Mouse (Mus musculus) hindbrain, embryonic 12.5 days (tissue): ENCODE measurements around the gene Uba6. TPM values are rescaled to one million over a fixed set of nuclear protein-coding genes. Genes with fewer than 3 reads are reported as not detected.

Source experiments
- ATAC-seq: fragments of 200-750 bp; cut with Nextera tagmentation; 2 replicates; pipeline ENCODE4 v1.8.0; 2017; ENCODE audit warnings: moderate TSS enrichment; ENCODE audit not compliant: low FRiP score
- H3K27ac ChIP-seq: fragments of 300-500 bp; sonication (generic); 2 replicates; pipeline ENCODE4 v1.5.1; 2016; ENCODE audit warnings: mild to moderate bottlenecking
- H3K27me3 ChIP-seq: fragments of 300-500 bp; sonication (generic); 2 replicates; pipeline ENCODE4 v1.6.1; 2016; ENCODE audit warnings: mild to moderate bottlenecking
- H3K36me3 ChIP-seq: fragments of 300-500 bp; sonication (generic); 2 replicates; pipeline ENCODE4 v1.6.1; 2016; ENCODE audit warnings: mild to moderate bottlenecking
- H3K4me1 ChIP-seq: fragments of 300-500 bp; sonication (generic); 2 replicates; pipeline ENCODE4 v1.6.1; 2016
- H3K4me2 ChIP-seq: fragments of 300-500 bp; sonication (generic); replicated peaks from 2 replicates; pipeline ENCODE4 v1.6.1; 2016; ENCODE audit warnings: mild to moderate bottlenecking
- H3K4me3 ChIP-seq: fragments of 300-500 bp; sonication (generic); 2 replicates; pipeline ENCODE4 v1.5.1; 2016; ENCODE audit warnings: mild to moderate bottlenecking
- H3K9ac ChIP-seq: fragments of 300-500 bp; sonication (generic); 2 replicates; pipeline ENCODE4 v1.6.1; 2016; ENCODE audit warnings: mild to moderate bottlenecking, moderate library complexity
- H3K9me3 ChIP-seq: fragments of 300-500 bp; sonication (generic); replicated peaks from 2 replicates; pipeline ENCODE4 v1.6.1; 2016; ENCODE audit warnings: mild to moderate bottlenecking
- WGBS: fragments of 180-500 bp; shearing (Covaris S2); methylation state at CpG from one replicate; pipeline ENCODE4 v1.1.7; 2016; 5-methylcytosine and 5-hydroxymethylcytosine counted together
- polyA plus RNA-seq: library from polyadenylated mRNA; unstranded; fragments of >200 nt; fragmentation: Nextera tagmentation; extraction: Ambion mirVana; gene quantifications from 2 replicates; pipeline ENCODE4 v1.2.1, GENCODE M21; 2016

Uba6 gene
- polyA plus RNA-seq, 1 experiment from 2014 or later, result 21.3 TPM

DNA sequence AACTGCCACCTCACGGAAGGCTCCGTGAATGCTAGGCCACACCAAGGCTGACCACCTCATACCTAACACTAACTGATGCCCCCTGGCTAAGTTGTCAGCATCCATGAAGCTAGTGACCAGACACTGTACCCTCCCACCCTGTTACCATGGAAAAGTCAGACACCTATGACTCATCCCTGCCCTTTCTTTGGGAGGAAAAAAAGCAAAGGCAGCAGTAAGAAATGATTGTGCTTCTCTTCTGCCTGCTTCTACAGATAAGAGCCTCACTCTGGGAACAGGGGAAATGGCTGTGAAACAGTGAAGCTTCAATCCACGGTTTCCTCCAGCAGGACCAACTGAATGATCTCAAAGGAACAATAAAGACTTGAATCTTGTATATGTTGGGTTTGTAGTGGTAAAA is 104.2 kb downstream of the Uba6 start:
- no peak for ATAC-seq
- Histone ChIP-seq H3K36me3 (no peaks in the 10 kb centered on the region), H3K27ac (no peak overlapping the region), H3K4me3 (no peak overlapping the region), H3K27me3 (no peaks in the 10 kb centered on the region), H3K9ac (no peak overlapping the region), H3K4me2 (no peak overlapping the region), H3K9me3 (no peaks in the 10 kb centered on the region), H3K4me1 (peaks cover 10% of the 10 kb centered on the region)
- WGBS, result 85% methylated on average over 3 of the region's 3 CpGs

DNA sequence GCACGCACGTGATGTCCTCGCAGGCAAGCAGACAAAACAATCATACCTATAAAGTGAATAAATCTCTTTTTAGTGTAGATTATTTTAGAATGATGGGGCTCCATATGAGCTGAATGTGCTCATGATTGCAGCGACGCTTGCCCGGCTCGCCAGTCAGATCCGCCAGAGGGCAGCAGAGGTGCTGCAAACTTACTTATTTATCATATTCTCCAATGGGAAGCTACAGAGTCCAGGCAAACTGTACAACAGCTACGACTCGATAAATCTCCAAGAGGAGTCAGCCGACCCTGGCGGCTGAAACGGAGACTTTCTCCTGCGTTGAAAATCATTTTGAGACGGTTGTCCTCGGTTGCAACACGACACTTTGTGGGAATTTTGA is 106.1 kb downstream of the Uba6 start:
- peaks cover 13% of the 10 kb centered on the region for H3K4me1 ChIP-seq
- WGBS, result 1% methylated on average over 17 of the region's 17 CpGs
- peak; percentile 21 for ATAC-seq
- no peaks in the 10 kb centered on the region for H3K27me3 ChIP-seq
- no peaks in the 10 kb centered on the region for H3K36me3 ChIP-seq
- H3K27ac ChIP-seq, result 0 out of 2 replicates have a peak overlapping the region, but pooled peaks have one; percentile 30
- peak overlapping the region; percentile 61 for H3K4me2 ChIP-seq
- 0 out of 2 replicates have a peak overlapping the region, but pooled peaks have one; percentile 24 for H3K9ac ChIP-seq
- H3K9me3 ChIP-seq, result no peaks in the 10 kb centered on the region
- H3K4me3 ChIP-seq, result peak overlapping the region; percentile 85

DNA sequence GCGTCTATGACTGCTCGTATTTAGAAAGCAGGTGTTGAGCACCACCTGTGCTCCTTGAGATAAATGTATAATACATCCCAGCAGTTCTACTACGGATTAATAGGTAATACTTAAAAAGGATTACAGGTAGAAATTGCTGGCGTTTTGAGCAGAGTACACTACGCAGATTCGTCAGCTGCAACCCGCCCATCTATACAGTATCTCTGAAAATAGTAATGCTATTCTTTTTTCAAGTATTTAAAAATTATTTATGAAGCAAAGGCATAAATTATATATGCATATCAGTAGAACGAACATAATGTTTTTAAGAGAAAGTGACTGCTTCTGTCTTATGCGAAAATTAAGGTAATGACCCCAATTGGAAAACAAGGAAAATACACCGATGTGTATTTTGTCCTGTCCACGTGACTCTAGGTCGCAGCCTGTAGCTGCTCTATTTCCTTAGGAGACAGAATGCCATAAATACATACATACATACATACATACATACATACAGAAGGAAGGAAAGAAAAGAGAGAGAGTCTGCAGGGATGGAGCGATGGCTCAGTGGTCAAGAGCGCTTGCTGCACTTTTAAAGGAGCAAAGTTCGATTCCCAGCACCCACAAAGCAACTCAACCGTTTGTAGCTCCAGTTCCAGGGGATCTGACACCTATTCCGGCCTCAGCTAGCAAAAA is 106.6 kb downstream of the Uba6 start:
- peak overlapping the region; percentile 70; the same call in 1 of the 2 replicates for H3K27ac ChIP-seq
- peaks cover 13% of the 10 kb centered on the region for H3K4me1 ChIP-seq
- 0 out of 2 replicates have a peak overlapping the region, but pooled peaks have one; percentile 24 for H3K9ac ChIP-seq
- H3K9me3 ChIP-seq, result no peaks in the 10 kb centered on the region
- no peaks in the 10 kb centered on the region for H3K27me3 ChIP-seq
- WGBS, result 2% methylated on average over 17 of the region's 17 CpGs
- H3K36me3 ChIP-seq, result no peaks in the 10 kb centered on the region
- ATAC-seq, result peak; percentile 51
- peak overlapping the region; percentile 85 for H3K4me3 ChIP-seq
- H3K4me2 ChIP-seq, result peak overlapping the region; percentile 61

DNA sequence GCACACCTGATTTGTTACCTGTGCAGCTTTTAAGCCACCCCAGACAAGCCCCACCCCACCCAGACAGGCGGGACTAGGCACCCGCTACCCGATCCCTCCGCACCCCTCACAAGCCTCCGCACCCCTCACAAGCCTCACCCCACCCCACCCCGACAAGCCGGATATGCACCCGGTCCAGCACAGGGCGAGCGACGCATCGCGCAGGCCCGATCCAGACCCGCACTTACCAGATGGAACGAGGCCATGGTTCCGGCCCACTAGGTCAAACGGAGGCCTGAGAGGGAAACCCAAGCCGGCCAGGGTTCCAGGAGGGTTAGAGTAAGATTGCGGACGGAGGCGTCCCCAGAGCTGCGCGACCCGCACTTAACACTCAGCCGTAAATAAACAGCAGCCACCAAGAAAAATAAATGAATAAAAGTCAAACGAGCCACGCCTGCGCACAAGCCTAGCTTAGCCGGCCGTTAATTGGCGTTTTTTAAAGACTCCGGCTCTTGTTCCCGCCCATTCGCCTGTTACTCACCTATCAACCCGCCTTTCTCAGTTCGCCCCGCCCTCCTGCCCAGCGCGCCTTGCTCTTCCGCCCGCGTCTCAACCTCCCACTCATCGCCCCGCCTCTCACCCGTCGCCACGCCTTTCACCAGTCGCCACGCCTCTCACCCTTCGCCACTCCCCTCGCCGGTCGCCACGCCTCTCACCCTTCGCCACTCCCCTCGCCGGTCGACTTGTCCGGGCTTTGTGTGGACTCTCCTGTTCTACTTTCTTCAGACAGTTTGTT is 107.3 kb downstream of the Uba6 start, which contains the start of gene Cenpc1:
TSS of gene Cenpc1 (minus strand) at position 483 of the 775 bp plus-strand sequence.
- no peaks in the 10 kb centered on the region for H3K36me3 ChIP-seq
- peaks cover 13% of the 10 kb centered on the region for H3K4me1 ChIP-seq
- under 1% methylated on average over 56 of the region's 60 CpGs for WGBS
- H3K27me3 ChIP-seq, result no peaks in the 10 kb centered on the region
- peak; percentile 96 for ATAC-seq
- peak within 1 kb of the TSS; percentile 83 for H3K9ac ChIP-seq
- peak within 1 kb of the TSS; percentile 61 for H3K4me2 ChIP-seq
- H3K27ac ChIP-seq, result peak within 1 kb of the TSS; percentile 89
- peak within 1 kb of the TSS; percentile 85 for H3K4me3 ChIP-seq
- no peaks in the 10 kb centered on the region for H3K9me3 ChIP-seq

DNA sequence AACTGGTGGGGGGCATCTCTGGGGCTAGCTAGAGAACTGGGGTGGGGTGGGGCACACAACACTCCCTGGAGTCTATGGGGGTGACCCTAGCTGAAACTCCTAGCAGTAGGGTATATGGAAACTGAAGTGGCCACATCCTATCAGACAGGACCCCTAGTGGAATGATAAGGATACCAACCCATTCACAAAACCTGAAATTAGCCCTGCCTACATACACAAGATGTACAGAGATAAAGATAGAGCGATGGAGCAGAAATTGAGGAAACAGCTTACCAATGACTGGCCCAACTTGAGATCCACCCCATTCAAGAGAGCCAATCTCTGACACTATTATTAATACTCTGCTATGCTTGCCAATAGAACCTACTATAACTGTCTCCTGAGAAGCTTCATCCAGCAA is 109.1 kb downstream of the Uba6 start:
- no peak for ATAC-seq
- no peaks in the 10 kb centered on the region for H3K9me3 ChIP-seq
- no peak overlapping the region; the same call in 1 of the 2 replicates for H3K4me3 ChIP-seq
- H3K36me3 ChIP-seq, result no peaks in the 10 kb centered on the region; the same call in 1 of the 2 replicates
- H3K27ac ChIP-seq, result no peak overlapping the region
- 100% methylated on average over 1 of the region's 1 CpGs for WGBS
- no peaks in the 10 kb centered on the region for H3K27me3 ChIP-seq
- peak overlapping the region; percentile 61 for H3K4me2 ChIP-seq
- peaks cover 13% of the 10 kb centered on the region for H3K4me1 ChIP-seq
- no peak overlapping the region for H3K9ac ChIP-seq

Other genes starting within 250 kb of the Uba6 start
- 44.8 and 47.6 TPM in 2 replicates for gene Cenpc1, start 107.2 kb downstream of the Uba6 start, polyA plus RNA-seq
- gene Stap1, start 101.1 kb downstream of the Uba6 start, polyA plus RNA-seq, result 0.22 and 0.40 TPM in 2 replicates
- not detected in 2 replicates for gene Gnrhr, start 25.1 kb upstream of the Uba6 start, polyA plus RNA-seq
- gene Tmprss11c, start 116.5 kb upstream of the Uba6 start, polyA plus RNA-seq, result not detected in 2 replicates
- gene Tmprss11d, start 200.6 kb upstream of the Uba6 start, polyA plus RNA-seq, result not detected in 2 replicates